Mouse (Mus musculus) adrenal gland, postnatal 36 days (tissue): ENCODE measurements around the gene Csf2. TPM values are rescaled to one million over a fixed set of nuclear protein-coding genes. Genes with fewer than 3 reads are reported as not detected.
"Not testable (repeated sequence)": the region's sequence is repeated elsewhere in the genome, so short reads cannot be mapped to it uniquely, and the experiment has no call there.

Experiments used
- DNase-seq, 2 experiments: peaks; one replicate each; pipeline ENCODE4 v3.0.0; 2021; ENCODE audit warnings: mixed read lengths in 1 of 2
- long read RNA-seq, 2 experiments: library from polyadenylated mRNA; stranded (forward); transcript quantifications; one replicate each; pipeline ENCODE4 v2.0.0; 2021; ENCODE audit warnings: borderline sequencing depth in 2 of 2
- total RNA-seq, 2 experiments: library from RNA; stranded (reverse); gene quantifications; 2 replicates each; pipeline ENCODE4 v1.2.3; 2021

Gene Csf2
- not detected for total RNA-seq
- long read RNA-seq, experiment 1, result 0 reads
- long read RNA-seq, experiment 2, result 0 reads

DNA sequence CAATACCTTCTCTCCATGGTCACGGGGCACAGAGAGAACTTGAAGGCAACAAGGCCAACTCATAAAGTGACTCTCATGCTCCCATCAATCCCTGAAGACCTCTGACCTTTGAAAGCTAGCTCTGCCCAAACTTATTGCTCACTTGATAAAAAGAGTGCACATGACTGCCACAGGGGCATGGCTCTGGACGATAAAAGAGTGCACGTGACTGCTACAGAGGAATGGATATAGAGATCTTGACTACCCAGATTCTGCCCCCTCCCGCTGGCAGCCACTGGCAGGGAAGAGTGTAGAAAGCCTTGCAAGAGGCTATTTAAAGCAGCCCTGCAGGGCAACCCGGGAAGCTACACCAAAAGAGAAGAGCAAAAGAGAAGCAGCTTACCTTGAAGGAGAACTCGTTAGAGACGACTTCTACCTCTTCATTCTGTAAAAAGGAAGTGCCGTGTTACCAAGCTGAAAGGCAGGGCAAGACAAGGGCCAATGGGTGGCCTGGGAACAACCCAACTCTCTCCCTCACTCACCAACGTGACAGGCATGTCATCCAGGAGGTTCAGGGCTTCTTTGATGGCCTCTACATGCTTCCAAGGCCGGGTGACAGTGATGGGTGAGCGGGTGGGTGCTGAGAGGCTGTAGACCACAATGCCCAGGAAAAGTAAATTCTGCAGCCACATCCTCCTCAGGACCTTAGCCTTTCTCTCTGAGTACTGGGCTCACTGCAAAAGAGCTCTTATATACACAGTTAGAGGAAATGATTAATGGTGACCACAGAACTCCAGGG lies at the start of gene Csf2:
Gene Csf2, minus strand, starts transcription at position 728 of the 778 bp plus-strand sequence.
- DNase-seq, result no peak

DNA sequence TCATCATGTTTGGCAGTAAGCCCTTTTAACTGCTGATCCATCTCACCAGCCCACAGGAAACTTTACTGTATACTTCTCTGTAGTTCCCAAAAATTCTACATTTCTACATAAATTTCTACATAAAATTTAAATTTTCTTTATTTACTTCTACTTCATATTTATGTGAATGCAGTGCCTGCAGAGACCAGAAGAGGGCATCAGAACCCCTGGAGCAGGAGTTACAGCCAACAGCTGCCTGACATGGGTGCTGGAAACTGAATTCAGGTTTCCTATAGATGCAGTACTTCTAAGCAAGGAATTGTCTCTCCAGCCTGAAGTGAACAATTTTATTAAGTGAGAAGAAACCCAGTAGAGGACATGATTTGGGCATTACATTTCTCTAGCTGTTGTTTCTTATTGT lies 49.3 kb upstream of the Csf2 start:
- no peak for DNase-seq

DNA sequence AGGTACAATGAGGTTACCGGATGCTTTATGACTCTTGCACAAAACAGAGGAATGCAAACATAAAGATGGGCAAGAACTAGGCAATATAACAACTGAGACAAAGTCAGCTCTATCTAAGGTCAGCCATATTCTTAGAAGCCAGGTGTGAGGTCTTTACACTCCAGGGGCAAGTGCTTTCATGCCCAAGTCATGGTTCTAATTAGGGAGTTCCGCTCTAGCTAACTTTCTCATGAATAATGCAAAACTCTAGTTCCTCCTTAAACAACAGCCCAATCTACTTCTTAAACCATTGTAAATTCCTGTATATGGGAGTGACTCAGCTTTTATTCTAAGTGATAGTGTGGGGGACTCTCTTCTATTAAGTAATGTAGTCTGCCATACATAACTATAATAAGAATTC lies 48.0 kb upstream of the Csf2 start:
- not testable (repeated sequence) for DNase-seq

DNA sequence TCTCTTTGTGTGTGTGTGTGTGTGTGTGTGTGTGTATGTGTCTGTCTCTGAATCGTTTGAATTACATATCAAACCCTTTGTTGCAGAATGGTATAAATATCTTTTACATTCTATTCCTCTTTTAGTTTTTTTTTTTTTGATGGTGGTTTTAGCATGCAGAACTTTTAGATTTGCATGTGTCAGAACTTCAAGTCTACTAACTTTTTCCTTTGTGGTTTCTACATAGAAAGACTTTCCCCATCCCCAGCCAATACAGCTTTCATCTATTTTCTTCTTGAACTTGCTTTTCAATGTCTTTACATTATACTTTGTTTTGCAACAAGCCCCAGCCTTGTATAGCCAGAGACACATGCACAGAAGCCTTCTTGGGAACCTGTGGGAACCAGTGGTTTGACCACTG lies 47.3 kb upstream of the Csf2 start:
- no peak for DNase-seq

DNA sequence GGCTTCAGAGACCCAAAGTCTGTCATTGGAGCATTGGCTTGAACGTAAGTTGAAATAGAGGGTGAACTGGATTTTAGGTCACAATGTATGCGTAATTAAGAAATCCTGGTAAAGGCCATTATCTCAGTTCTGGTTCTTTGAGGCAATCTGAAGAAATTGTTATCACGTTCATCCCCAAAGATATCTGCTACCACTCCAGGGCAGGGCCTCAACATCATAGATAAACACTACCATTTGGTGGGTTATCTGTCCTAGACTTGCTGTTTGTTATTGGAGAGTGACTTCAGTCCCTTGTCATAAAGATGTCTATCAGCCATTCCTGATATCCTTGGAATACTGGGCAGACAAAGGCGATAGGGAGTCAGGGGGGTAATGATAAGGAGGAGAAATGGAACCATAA lies 46.5 kb upstream of the Csf2 start:
- DNase-seq, result no peak

DNA sequence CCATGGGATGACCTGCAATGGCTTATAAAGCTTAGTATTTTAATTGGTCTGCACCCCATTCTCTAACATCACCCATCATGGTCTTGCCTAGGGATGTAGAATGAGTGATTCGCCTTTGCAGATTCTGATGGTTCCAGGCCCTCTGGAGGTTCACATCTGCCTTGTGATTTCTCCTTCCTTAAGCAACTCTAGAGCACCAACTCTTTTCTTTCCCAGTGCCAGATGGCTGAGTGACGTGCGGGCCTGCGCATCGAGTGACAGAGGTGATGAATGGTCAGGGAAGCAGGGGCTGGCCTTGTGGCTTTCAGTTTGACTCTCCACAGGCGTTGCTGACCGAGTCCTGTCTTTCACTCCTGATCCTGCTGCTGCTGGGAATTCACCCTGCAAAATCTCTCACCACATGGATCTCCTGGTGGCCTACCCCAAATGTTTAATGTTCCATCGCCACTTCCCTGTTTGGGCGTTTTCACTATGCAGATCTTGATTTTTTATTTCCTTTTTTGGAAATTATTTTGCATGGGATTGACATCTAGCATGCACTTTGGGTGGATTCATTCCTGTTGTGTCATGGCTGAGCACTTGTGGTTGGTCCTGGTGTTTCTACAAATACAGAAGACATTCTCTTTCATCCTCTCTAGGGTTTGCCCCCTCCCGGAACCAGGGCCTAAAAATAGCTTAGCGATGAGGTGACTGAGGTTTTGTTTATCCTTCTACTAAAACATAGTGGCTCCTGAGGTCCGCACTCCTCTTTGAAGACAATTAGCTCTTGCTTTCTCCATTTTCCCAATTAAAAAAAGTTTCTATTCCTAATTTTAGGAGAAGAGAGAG lies 44.7 kb upstream of the Csf2 start:
- no peak for DNase-seq

DNA sequence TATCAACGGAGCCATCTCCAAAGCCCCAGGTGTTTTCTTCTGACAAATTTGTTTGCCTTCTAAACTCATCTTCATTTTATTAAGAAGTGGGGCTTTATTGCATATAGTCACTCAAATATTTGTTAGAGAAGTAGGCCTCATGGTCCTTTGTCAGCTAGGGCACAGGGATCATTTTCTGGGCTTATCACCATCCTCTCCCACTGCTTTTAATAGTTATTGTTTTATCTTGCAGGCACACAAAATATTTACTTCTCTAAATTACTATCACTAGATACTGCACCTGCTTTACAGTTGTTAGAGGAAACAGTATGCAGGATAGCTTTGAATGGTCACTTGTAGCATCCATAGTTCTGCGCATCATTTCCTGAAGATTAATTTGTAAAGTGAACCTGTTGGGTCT lies 42.7 kb upstream of the Csf2 start:
- no peak for DNase-seq

DNA sequence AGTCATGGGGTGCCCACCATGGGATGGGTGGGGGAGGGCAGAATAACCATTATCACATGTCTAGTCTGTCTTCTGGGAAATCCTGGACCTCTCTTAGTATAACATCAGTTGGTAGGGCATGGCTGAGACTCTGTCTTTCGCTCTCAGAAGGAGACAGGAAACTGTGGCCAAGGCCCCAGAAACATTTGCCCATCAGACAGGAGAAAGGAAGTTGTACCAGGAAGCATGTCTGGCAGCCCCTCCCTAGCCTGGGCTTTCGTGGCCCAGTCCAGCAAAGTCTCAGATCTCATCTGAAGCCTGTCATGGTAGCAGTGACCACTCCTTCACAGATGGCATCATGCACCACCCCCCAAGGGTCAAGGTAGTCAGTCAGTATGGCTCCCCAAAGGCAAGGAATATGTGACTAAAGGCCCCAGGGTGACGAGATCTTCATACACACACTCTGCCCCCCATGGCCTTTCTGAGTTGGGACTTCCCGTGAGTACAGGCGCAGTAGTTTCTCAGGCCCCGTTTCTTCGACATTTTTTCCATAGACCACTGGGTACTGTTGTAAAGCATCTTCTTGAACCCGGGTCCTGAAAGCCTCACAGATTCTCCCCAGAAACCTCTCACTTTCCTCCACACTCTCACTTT lies 38.5 kb upstream of the Csf2 start:
- DNase-seq, result no peak

DNA sequence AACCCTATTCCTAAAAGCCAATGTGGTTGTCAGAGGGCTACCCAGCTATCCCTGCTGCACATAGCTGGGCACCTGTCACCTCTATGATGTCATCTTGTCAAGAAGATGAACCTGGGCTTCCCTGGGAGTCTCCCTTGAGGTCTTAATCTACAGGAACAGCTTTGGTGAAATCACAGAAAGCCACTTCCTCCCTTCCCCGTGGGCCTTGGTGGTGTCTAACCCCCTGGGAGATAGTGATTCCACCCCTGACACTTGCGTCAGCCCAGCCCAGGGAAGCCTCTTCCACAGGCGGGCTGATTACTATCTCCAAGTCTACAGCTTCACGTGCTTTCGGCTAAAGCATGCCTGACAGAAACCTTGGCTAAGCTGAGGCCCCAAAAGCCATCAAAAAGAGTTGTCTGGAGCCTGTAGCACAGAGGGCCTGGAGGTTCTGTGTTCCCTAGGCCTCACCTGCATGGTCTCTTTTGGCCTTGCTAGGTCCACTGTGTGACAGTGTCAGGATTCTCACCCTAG lies 22.0 kb upstream of the Csf2 start:
- no peak for DNase-seq

DNA sequence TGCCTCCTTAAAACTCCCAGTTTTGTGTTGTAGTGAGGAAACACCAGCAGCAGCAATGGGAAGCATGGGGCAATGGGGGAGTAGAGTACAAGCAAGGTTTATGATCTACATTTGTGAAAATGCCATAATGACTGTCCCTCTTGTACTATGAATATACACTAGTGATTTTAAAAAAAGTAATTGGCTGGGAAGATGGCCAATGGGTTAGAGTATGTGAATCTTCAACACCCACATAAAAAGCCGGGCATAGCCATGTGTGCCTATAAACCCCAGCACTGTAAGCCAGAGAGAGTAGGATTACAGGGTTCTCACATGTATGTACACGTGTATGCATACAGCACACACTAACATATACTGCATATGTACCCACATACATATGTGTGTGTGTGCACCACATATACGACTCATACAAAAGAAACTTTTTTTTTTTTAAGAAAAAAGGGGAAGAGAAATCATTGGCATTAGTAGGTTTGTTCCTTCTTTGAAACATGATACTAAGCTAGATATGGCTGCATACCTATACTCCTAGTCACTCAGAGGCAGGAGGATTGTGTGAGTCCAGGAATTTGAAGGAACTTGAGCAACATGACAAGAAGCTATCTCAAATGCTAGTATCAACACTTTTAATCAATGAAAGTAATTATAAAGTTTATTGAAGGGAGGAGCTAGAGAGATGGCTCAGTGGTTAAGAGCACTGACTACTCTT lies 19.9 kb upstream of the Csf2 start:
- DNase-seq, result no peak

DNA sequence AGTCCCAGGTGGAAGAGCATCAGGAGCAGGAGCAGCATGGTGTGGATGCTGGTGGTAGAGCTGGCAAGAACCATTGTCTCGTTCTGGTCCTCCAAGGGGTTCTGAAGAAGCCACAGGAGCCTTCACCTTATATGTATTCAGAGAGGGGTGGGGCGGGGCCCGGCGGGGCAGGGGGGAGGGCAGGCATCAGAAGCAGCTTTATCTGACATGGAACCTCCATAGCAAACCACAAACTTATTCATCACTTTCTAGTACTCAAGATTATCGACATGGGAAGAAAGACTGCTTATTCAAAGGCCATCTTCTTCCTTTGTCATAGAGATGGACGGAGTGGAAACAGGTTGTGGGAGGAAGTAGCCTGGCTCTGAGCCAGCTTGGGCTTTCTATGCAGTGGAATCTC lies 17.7 kb upstream of the Csf2 start, which contains the start of gene Il3:
Gene Il3, minus strand, starts transcription at position 101 of the 400 bp plus-strand sequence.
- no peak for DNase-seq

DNA sequence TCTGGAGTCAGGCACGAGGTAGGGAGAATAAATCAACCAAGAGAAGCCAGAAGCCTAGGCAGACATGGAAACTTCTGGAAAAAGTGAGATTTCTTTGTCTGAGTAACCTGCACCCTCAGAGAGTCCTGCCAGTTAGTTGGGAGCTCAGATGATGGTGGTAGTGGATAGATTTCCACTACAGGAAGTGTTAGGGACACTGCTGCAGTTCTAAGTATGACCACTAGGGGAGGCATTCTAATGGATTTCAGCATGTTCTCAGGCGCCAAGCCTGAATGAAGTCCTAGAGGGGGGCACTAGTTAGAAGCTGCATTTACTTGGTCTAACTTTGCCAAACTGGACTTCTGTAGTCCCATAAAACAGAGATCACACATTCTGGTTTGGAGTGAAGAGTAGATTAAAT lies 15.1 kb upstream of the Csf2 start:
- DNase-seq, result peak; percentile 32 to 71

DNA sequence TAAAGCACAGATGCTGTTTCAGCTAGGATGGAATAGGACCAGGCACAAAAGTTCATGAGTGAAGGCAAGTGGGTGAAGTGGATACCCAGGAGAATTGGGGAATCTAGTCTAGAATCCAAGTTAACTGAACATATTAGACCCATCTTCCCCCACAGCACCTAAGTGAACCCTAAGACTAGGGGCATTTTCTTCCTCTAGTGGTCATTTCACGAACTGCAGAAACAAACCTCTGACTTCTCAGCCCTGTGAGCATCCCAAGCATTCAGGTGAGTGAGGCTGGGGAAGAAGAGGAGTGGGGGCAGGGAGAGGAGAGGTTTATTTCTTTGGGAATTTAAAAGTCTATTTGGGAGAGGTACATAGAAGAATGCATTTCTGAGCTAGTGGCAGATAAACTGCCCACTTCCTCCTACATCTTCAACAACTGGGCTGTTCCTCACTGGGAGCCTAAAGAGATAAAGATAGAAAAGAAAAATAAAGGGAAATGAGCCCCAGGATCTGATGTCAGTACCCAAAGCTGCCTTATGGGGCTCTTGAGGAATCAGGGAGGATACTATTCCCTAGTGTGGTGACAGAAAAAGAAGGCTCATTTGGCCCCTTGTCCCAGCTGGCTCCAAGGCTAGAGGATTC lies 14.1 kb upstream of the Csf2 start:
- no peak for DNase-seq

DNA sequence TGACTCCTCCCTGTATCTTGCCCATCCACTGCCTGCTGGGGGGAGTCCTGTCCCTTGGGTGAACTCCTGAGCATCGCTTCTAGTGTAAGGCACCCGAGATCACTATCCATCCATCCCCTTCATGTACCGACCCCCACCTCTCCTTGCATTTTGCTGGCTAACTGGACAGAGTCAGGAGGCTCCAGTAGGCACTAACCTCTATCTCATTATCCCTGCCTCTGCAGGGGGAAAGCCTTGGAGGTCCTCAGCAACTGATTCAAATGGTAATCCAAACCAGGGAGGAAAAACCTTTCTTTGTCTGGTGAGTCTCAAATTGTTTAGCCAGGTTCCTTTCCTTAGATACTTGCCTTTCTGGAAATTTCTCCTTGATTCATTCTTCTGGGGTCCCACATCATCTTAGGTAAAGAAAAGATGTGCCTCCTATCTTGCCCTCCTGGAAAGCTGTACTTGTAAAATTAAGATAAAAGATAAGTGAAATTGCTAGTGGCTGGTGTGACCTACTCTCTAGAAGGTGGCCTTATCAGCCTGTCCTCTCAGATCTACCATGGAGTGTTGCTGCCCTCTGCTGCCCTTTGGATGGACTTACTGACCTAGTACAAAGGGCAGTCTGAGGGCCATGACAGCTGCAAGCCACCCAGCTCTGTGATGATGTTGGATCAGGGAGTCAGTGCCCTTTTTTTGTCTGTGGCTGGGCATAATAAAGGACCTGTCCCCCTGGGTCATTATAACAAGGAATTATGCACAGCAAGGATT lies 7.3 kb upstream of the Csf2 start:
- DNase-seq, result peak; percentile 84 to 87

DNA sequence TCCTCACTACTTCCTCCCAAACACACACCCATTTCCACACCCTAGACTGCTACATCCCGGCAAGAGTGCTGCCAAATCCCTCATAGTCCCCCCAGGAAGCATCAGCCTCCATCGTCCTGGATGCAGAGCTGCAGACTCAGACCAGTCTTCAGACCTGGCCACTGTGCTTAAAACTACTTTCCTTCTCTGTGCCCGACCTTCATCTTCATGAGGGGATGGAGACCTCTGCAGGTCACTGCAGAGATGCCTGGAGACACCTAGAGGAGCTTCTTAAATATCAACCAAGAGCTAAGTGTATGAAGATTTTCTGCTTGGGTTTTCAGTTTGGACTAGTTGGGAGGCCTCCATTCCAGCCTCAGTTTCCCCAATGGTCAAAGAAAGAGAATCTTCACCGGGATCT lies 4.6 kb upstream of the Csf2 start:
- DNase-seq, result peak in 1 of 2 experiments; percentile 24

DNA sequence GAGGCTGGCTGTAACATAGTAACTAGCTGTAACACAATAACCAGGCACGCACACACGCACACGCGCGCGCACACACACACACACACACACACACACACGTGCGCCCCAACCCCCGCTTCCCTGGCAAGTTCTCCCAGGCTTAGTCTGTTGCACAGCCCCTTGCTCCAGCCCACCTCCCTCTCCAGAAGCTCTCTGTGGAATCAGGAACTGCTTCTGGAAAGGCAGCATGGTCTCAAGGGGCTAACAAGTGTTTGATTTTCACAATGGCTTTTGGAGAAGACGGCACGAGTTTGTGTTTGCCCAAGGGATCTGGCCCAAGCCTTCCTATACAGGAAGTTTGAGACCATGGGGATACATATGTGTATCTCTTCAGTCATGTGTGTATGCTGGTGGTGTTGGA lies 1.1 kb upstream of the Csf2 start:
- DNase-seq, result no peak

DNA sequence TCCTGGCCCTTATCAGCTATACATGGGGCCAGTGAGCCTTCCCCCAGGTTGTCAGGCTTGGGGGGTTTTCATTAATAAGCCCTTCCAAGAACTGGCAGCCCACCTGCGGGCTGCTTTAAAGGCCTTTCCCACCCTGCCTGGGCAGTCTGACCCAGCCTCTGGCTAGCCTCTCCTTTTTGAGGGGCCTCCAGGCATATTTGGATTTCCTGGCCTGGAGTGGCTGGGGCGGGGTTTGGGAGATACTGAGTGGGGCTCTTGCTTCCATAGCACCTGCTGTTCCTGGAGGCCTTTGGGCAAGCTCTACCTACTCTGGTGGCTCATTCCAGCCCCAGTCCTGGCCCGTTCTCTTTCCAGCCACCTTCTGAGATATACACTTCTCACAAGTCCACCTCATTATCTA lies 281 bp upstream of the Csf2 start:
- no peak for DNase-seq

DNA sequence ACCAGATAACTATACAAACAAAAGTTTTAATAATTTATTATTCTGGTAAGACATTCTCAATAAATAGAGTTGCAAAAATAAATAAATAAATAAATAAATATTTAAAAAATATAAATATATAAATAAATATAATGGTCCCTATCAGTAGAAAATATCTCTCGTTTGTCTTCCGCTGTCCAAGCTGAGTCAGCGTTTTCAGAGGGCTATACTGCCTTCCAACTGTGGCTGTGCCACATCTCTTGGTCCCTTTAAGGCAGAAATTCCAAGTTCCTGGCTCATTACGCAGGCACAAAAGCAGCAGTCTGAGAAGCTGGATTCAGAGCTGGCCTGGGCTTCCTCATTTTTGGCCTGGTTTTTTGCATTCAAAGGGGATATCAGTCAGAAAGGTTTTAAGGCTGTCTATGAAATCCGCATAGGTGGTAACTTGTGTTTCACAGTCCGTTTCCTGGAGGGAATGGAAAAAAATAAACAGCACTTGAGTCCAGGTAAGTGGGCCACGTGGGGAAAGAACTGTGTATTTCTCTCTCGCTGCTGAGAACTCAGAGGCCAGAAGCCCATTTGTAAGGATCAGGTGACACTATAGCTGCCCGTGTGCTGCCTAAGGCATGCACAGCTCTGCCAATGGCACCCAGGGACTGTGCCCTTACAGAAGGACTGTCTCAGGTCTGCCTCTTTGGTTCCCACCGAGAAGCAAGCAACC lies 2.1 kb downstream of the Csf2 start:
- no peak for DNase-seq

DNA sequence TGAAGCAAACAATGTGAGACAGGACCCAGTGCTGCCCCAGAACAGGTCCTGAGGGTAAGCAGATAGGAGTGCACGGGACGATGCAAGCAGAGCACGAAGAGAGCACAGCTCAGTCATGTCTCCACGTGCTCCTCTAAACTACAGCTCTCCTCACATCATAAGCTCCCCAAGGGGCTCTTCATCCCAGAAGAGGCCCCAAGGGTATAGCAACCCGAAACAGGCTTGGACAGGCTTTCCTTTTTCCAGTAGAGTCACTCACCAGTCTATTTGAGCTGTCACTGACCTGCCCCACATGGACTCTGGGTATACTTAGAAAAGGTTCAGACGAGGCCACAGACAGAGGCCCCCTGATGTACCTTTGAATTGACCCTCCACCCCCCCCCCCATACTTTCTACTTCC lies 5.0 kb downstream of the Csf2 start:
- no peak for DNase-seq

DNA sequence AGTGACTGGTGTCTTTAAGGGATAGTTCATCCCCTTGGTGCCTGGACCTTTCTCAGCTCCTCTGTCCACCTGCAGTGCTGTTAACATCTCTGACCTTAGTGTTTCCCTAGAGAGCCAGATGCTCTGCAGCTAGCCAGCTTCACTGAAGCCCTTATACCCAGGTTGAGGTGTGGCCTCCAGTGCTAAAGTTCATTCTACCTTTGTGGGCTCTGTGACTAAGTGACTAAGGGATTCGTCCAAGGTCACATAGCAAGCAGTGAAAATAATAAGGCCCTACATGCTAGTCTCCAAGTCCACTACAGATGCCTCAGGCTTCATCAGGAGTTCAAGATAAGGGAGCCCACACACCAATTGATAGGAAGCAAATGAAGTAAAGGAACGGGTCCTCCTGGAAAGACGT lies 7.0 kb downstream of the Csf2 start:
- no peak for DNase-seq
